Mouse (Mus musculus): Measurements from ENCODE around the gene Fam92a. TPM values are rescaled to one million over a fixed set of nuclear protein-coding genes. Genes with fewer than 3 reads are reported as not detected.

The Fam92a gene
- polyA plus RNA-seq, 1 experiment from 2014 or later = 102 TPM

Other genes starting within 250 kb of the Fam92a start
- gene Gm10604, start 190.8 kb downstream of the Fam92a start, polyA plus RNA-seq (2014; fragmentation: Nextera tagmentation; extraction: Ambion mirVana) = 0.83 and 1.1 TPM in 2 replicates
- 12.9 and 14.9 TPM in 2 replicates for gene Rbm12b2, start 82.6 kb downstream of the Fam92a start, polyA plus RNA-seq (2014; fragmentation: Nextera tagmentation; extraction: Ambion mirVana)
- 5.4 and 7.8 TPM in 2 replicates for gene Rbm12b1, start 31.8 kb downstream of the Fam92a start, polyA plus RNA-seq (2014; fragmentation: Nextera tagmentation; extraction: Ambion mirVana)